Mouse (Mus musculus) forebrain, embryonic 10.5 days (tissue): ENCODE results near the gene Lrrc3b. TPM values are rescaled to one million over a fixed set of nuclear protein-coding genes. Genes with fewer than 3 reads are reported as not detected.

Source experiments
- DNase-seq: peaks from one replicate; pipeline ENCODE4 v3.0.0-alpha.2; 2017; ENCODE audit warnings: low spot score; ENCODE audit errors: extremely low spot score
- H3K27ac ChIP-seq: fragments of 300-500 bp; sonication (generic); 2 replicates; pipeline ENCODE4 v1.5.1; 2016; ENCODE audit warnings: mild to moderate bottlenecking
- H3K27me3 ChIP-seq: fragments of 300-500 bp; sonication (generic); 2 replicates; pipeline ENCODE4 v1.6.1; 2016; ENCODE audit warnings: mild to moderate bottlenecking; ENCODE audit not compliant: poor library complexity, severe bottlenecking
- H3K36me3 ChIP-seq: fragments of 300-500 bp; sonication (generic); replicated peaks from 2 replicates; pipeline ENCODE4 v1.6.1; 2016; ENCODE audit warnings: mild to moderate bottlenecking, moderate library complexity
- H3K4me1 ChIP-seq: fragments of 300-500 bp; sonication (generic); 2 replicates; pipeline ENCODE4 v1.6.1; 2016
- H3K4me3 ChIP-seq: fragments of 300-500 bp; sonication (generic); 2 replicates; pipeline ENCODE4 v1.5.1; 2016; ENCODE audit warnings: mild to moderate bottlenecking, moderate library complexity
- H3K9me3 ChIP-seq: fragments of 300-500 bp; sonication (generic); 2 replicates; pipeline ENCODE4 v1.6.1; 2016; ENCODE audit warnings: mild to moderate bottlenecking, moderate library complexity
- WGBS: fragments of 180-500 bp; shearing (Covaris S2); methylation state at CpG from one replicate; pipeline ENCODE4 v1.1.7; 2016; 5-methylcytosine and 5-hydroxymethylcytosine counted together
- polyA plus RNA-seq: library from polyadenylated mRNA; unstranded; fragments of >200 nt; fragmentation: Nextera tagmentation; extraction: Ambion mirVana; gene quantifications from 2 replicates; pipeline ENCODE4 v1.2.1, GENCODE M21; 2016

Lrrc3b gene
- polyA plus RNA-seq, 1 experiment from 2014 or later, result 1.7 TPM

DNA sequence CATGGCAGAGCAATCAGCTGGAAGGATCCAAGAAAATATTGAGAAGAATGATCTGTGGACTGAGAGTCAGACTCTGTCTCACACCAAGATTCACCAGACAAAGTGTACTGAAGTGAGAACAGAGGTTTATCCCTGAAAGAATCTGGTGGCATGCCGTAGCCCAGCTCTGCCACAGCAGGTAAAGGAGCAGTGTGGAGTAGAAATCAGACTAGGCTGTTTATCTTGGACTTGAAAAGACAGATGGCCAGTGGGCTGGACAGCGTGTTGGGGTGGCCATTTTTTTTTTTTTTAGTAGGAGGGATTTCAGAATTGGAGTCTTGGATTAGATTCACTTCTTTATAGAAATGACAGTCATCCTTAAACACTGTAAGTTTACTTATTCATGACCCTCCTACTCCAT, 61.4 kb downstream of the Lrrc3b start:
- H3K27ac ChIP-seq, result no peak overlapping the region
- H3K36me3 ChIP-seq, result no peaks in the 10 kb centered on the region
- no peaks in the 10 kb centered on the region for H3K4me1 ChIP-seq
- no peaks in the 10 kb centered on the region for H3K27me3 ChIP-seq
- WGBS, result 91% methylated on average over 2 of the region's 2 CpGs
- no peak overlapping the region for H3K4me3 ChIP-seq
- DNase-seq, result no peak
- no peaks in the 10 kb centered on the region for H3K9me3 ChIP-seq

GRCm38 (mm10) chr14:15376786-15377185, 62.0 kb downstream of the Lrrc3b start:
- H3K9me3 ChIP-seq, result no peaks in the 10 kb centered on the region
- no peak for DNase-seq
- WGBS, result 88% methylated on average over 1 of the region's 1 CpGs
- no peaks in the 10 kb centered on the region for H3K36me3 ChIP-seq
- no peaks in the 10 kb centered on the region for H3K27me3 ChIP-seq
- no peaks in the 10 kb centered on the region for H3K4me1 ChIP-seq
- H3K27ac ChIP-seq, result no peak overlapping the region
- H3K4me3 ChIP-seq, result no peak overlapping the region

DNA sequence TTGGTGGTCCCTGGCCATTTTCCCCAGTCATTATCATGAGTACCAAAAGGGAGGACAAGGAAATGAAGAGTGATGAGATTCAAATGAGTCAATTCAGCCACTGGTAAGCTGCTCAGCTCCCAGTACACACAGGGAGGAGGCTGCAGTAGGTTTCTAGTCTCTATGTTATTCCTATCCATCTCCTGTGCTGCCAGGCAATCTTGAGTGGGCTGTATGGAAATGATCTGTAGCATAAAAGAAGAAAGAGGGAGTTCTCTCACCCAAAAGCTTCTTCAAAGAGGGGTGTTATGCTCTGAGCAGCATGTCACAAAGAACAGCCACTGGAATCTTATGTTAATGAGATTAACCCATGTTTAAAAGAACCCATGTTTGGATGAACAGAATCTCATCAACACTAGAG, 64.5 kb downstream of the Lrrc3b start:
- Histone ChIP-seq H3K27me3 (no peaks in the 10 kb centered on the region), H3K4me3 (no peak overlapping the region), H3K9me3 (no peaks in the 10 kb centered on the region), H3K27ac (no peak overlapping the region), H3K36me3 (no peaks in the 10 kb centered on the region), H3K4me1 (no peaks in the 10 kb centered on the region)
- DNase-seq, result no peak

GRCm38 (mm10) chr14:15372985-15373384, 65.8 kb downstream of the Lrrc3b start:
- DNase-seq, result no peak
- H3K27ac ChIP-seq, result no peak overlapping the region
- H3K4me3 ChIP-seq, result no peak overlapping the region
- H3K9me3 ChIP-seq, result no peaks in the 10 kb centered on the region
- 93% methylated on average over 1 of the region's 1 CpGs for WGBS
- no peaks in the 10 kb centered on the region for H3K27me3 ChIP-seq
- H3K36me3 ChIP-seq, result no peaks in the 10 kb centered on the region
- H3K4me1 ChIP-seq, result no peaks in the 10 kb centered on the region

GRCm38 (mm10) chr14:15365045-15365444, 73.7 kb downstream of the Lrrc3b start:
- no peak for DNase-seq
- Histone ChIP-seq H3K27me3 (no peaks in the 10 kb centered on the region), H3K36me3 (no peaks in the 10 kb centered on the region), H3K9me3 (no peaks in the 10 kb centered on the region), H3K4me1 (no peaks in the 10 kb centered on the region), H3K4me3 (no peak overlapping the region), H3K27ac (no peak overlapping the region)
- 92% methylated on average over 6 of the region's 6 CpGs for WGBS

DNA sequence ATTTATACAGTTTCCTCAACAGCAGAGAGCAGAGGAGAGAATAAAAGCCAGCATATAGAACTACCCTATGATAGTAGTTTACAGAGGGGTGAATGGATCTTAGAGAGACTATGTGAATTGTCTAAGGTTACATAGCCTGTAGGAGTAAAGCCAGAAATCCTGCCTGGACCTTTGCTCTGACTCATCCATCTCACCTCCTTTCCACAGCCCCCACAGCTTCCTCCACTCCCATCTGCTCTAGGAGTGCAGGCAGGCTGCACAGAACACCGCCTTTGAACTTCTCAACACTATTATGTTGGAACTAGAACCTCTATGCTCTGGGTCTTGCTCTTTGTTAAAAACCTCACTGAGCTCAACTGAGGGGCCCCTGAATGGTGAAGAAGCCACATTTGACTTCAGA, 78.9 kb downstream of the Lrrc3b start:
- Histone ChIP-seq H3K27ac (no peak overlapping the region), H3K4me1 (no peaks in the 10 kb centered on the region), H3K36me3 (no peaks in the 10 kb centered on the region), H3K4me3 (no peak overlapping the region), H3K27me3 (no peaks in the 10 kb centered on the region), H3K9me3 (no peaks in the 10 kb centered on the region)
- DNase-seq, result no peak
- WGBS, result 91% methylated on average over 1 of the region's 1 CpGs

GRCm38 (mm10) chr14:15359134-15359533, 79.7 kb downstream of the Lrrc3b start:
- 73% methylated on average over 3 of the region's 3 CpGs for WGBS
- no peaks in the 10 kb centered on the region for H3K36me3 ChIP-seq

GRCm38 (mm10) chr14:15355512-15355911, 83.3 kb downstream of the Lrrc3b start:
- H3K27me3 ChIP-seq, result no peaks in the 10 kb centered on the region
- no peaks in the 10 kb centered on the region for H3K4me1 ChIP-seq
- H3K9me3 ChIP-seq, result no peaks in the 10 kb centered on the region
- no peak overlapping the region for H3K4me3 ChIP-seq
- 27% methylated on average over 3 of the region's 3 CpGs for WGBS
- H3K36me3 ChIP-seq, result no peaks in the 10 kb centered on the region
- H3K27ac ChIP-seq, result no peak overlapping the region
- peak; percentile 50 for DNase-seq

More at GRCm38 (mm10) chr14:15359134-15359533, 79.7 kb downstream of the Lrrc3b start:
- Histone ChIP-seq H3K4me3 (no peak overlapping the region), H3K27me3 (no peaks in the 10 kb centered on the region), H3K27ac (no peak overlapping the region), H3K4me1 (no peaks in the 10 kb centered on the region), H3K9me3 (no peaks in the 10 kb centered on the region)
- DNase-seq, result no peak

GRCm38 (mm10) chr14:15354299-15354698, 84.5 kb downstream of the Lrrc3b start:
- Histone ChIP-seq H3K27ac (no peak overlapping the region), H3K27me3 (no peaks in the 10 kb centered on the region), H3K4me3 (no peak overlapping the region), H3K4me1 (no peaks in the 10 kb centered on the region), H3K9me3 (no peaks in the 10 kb centered on the region), H3K36me3 (no peaks in the 10 kb centered on the region)
- WGBS, result 88% methylated on average over 5 of the region's 5 CpGs
- no peak for DNase-seq

DNA sequence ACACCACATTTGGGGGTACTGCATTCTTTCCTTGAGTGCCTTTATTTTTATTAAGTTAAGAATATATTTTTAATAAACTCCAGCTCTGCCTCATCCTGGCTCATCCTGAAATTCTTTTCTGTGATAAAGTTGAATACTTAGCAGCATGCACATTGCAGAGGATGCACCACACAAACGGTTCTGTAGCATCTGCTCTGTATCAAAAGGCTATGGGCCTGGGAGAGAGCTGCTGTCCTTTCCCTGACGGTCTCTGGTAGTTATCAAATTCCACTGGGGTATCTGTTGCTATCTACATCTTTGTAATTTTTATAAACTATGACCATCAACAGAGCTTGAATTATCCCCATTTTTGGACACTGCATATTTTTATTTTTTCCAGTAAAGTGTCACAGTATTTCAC, 105.7 kb downstream of the Lrrc3b start:
- Histone ChIP-seq H3K4me3 (no peak overlapping the region), H3K4me1 (no peaks in the 10 kb centered on the region), H3K27ac (no peak overlapping the region), H3K27me3 (no peaks in the 10 kb centered on the region), H3K9me3 (no peaks in the 10 kb centered on the region), H3K36me3 (no peaks in the 10 kb centered on the region)
- WGBS, result 75% methylated on average over 2 of the region's 2 CpGs
- no peak for DNase-seq

DNA sequence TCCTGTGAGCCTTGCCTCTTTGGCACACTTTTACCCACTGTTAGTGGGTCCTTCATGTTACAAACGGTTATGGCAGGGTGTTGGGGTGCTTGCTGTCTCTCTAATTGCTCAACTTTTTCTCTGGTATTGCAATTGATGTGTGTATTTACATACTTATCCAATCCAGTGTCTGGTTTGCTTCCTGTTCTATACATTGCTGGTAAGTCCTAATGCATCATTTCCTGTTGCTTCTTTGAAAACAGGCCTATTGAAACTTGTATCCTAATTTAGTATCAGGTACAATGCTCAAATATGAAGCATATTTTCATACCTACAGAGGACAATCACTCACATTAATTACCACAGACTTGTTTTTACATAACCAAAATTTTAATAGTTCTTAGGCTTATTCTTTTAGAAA, 107.4 kb downstream of the Lrrc3b start:
- no peak overlapping the region for H3K4me3 ChIP-seq
- WGBS, result 68% methylated on average over 1 of the region's 1 CpGs
- H3K9me3 ChIP-seq, result no peaks in the 10 kb centered on the region
- DNase-seq, result no peak
- no peak overlapping the region for H3K27ac ChIP-seq
- no peaks in the 10 kb centered on the region for H3K27me3 ChIP-seq
- no peaks in the 10 kb centered on the region for H3K4me1 ChIP-seq
- H3K36me3 ChIP-seq, result no peaks in the 10 kb centered on the region

GRCm38 (mm10) chr14:15330155-15330554, 108.6 kb downstream of the Lrrc3b start:
- H3K4me3 ChIP-seq, result no peak overlapping the region

DNA sequence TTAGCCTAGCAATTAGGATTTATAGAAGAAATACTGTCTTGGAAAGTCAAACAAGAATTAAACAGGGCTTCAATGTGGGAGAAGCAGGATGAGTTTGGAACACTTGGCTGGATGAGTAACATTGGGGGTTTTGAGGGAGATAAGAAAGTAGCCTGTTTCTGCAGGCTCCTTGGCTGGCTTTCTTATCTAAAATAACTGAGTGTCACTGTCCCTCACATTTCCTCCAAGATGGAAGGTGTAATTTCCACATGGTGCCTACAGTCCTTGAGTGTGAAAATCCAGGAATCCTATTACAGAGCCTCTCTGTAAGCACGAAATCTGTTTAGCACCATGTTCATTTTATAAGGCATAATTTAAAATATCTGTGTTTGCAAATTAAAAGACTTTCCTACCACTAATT, 112.9 kb downstream of the Lrrc3b start:
- Histone ChIP-seq H3K4me1 (no peaks in the 10 kb centered on the region), H3K27ac (no peak overlapping the region), H3K4me3 (no peak overlapping the region), H3K36me3 (no peaks in the 10 kb centered on the region), H3K27me3 (no peaks in the 10 kb centered on the region), H3K9me3 (no peaks in the 10 kb centered on the region)
- WGBS, result 83% methylated on average over 1 of the region's 1 CpGs
- DNase-seq, result no peak

More at GRCm38 (mm10) chr14:15330155-15330554, 108.6 kb downstream of the Lrrc3b start:
- Histone ChIP-seq H3K27ac (no peak overlapping the region), H3K36me3 (no peaks in the 10 kb centered on the region), H3K4me1 (no peaks in the 10 kb centered on the region), H3K9me3 (no peaks in the 10 kb centered on the region), H3K27me3 (no peaks in the 10 kb centered on the region)
- WGBS, result 83% methylated on average over 1 of the region's 1 CpGs
- no peak for DNase-seq

DNA sequence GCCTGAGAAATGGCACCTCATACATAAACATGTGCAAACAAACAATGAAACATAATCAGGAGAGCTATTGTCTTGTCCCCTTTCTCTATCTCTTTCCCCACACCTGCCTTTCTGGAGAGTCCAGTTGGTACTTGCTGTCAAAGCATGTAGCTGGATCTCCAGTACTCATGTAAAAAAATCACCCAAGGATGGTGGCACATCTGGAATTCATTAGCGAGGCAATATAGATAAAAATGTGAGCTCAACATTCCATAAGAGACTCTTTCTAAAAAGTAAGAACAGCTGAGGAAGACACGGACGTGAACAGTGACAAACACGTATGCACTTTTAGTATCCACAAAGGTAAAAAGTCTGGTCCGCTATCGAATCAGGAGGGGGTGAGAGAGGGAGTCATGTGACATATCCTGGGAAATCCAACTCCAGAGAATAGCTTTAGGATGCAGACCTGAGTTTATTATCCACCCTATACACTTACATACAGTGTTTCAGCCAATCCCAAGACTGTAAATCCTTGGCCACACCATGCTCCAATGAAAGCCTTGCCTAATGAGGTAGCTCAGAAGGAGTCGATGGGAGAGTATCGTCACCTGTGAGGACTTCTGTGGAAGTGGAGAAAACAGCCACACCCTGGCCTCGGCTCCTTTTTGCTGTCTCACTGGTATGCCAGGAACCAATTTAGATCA, 116.2 kb downstream of the Lrrc3b start:
- H3K36me3 ChIP-seq, result no peaks in the 10 kb centered on the region
- H3K9me3 ChIP-seq, result no peaks in the 10 kb centered on the region
- no peak overlapping the region for H3K4me3 ChIP-seq
- WGBS, result 89% methylated on average over 9 of the region's 9 CpGs
- no peak for DNase-seq
- H3K4me1 ChIP-seq, result no peaks in the 10 kb centered on the region
- no peak overlapping the region for H3K27ac ChIP-seq
- H3K27me3 ChIP-seq, result no peaks in the 10 kb centered on the region
